Mouse (Mus musculus): ENCODE results near the gene Naga. TPM values are rescaled to one million over a fixed set of nuclear protein-coding genes. Genes with fewer than 3 reads are reported as not detected.

The Naga gene
- 19.0 and 29.2 TPM in 2 replicates for polyA plus RNA-seq (2016; fragmentation: Nextera tagmentation; extraction: Ambion mirVana)

DNA sequence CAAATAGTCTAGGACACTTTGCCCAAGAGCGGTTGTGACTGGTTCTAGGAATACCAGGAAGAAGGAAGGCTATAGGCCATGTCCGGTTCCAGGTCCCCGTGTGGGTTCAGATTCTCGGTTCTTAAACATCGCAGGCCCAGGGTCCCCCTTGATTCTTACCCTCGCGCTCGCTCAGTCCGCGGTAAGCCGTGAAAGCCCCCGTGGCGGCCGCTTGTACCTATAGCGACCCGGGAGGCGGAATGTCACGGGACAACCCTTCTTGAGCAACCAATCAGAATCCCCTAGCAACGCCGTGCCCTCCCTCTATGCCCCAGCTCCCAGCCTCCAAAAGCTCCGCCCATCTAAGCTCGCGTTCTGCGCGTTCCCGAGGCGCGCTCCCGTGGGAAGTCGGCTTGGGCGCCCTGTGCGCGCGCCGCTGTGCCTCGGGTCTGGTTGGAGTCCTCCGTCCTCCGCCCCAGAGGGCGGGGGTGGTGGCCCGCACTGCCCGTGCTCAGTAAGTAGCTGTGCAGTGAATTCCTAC, at the start of gene Naga, which contains the start of the genes Pheta2 and Smdt1:
Gene Naga (minus strand): TSS at position 333 of the 520 bp plus-strand sequence.
Gene Pheta2 (plus strand): TSS at position 350 of the 520 bp plus-strand sequence.
Gene Smdt1 (plus strand): TSS at position 367 of the 520 bp plus-strand sequence.
- WGBS: under 1% methylated on average over 41 of the region's 41 CpGs
- H3K36me3 ChIP-seq: peaks cover 29% of the 10 kb centered on the region
- peaks cover 54% of the 10 kb centered on the region for H3K4me1 ChIP-seq
- DNase-seq (ENCODE audit: low spot score): peak; percentile 99
- peak within 1 kb of the TSS; percentile 85 for H3K27ac ChIP-seq
- peaks cover 26% of the 10 kb centered on the region for H3K27me3 ChIP-seq (ENCODE audit: low read depth, poor library complexity, severe bottlenecking)
- H3K9me3 ChIP-seq (replicated peaks): no peaks in the 10 kb centered on the region
- H3K4me3 ChIP-seq: peak within 1 kb of the TSS; percentile 67

DNA sequence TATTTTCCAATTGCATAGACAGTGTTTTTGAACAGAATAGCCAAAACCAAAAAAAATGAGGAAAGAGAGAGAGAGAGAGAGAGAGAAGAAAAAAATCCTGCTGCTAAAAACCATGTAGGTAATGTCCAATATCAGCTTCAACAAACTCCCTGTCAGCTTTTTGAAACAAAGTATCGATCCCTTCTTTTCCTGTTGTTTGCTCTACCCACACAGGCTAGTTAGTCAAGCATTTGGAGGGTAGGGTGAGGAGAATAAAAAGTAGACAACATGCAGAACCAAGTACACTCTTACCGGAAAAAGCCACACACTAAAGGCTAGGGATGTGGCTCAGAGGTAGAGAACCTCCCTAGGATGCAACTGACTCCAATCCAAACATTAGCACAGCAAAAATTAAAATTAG, 47.0 kb upstream of the Naga start:
- Histone ChIP-seq H3K4me3 (no peak overlapping the region), H3K9me3 (replicated peaks) (no peaks in the 10 kb centered on the region), H3K4me1 (peaks cover 3% of the 10 kb centered on the region; the same call in 1 of the 2 replicates), H3K36me3 (no peaks in the 10 kb centered on the region), H3K27ac (no peak overlapping the region), H3K27me3 (ENCODE audit: low read depth, poor library complexity, severe bottlenecking) (no peaks in the 10 kb centered on the region)
- DNase-seq (ENCODE audit: low spot score): no peak
- 94% methylated on average over 2 of the region's 2 CpGs for whole genome bisulfite sequencing

DNA sequence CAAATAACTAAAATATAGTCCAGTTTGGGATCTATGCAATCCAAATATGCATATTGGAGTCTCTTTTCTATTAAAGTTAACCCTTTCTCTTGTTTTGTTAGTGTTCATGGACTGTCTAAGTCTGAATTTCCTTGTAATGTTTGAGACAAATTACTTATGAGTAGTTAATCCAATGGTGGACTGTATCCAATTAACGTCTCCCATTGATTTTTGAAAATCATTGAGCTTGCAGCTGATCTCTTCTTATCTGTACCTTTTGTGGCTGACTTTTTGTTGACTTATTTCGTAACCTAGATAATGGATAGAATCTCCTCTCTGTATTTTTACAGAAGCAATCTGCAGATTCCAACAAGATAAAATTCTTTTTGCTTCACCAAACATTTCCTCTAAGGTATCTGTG, 43.7 kb upstream of the Naga start:
- Histone ChIP-seq H3K9me3 (replicated peaks) (no peaks in the 10 kb centered on the region), H3K36me3 (no peaks in the 10 kb centered on the region), H3K4me3 (no peak overlapping the region), H3K27ac (no peak overlapping the region), H3K4me1 (peaks cover 19% of the 10 kb centered on the region), H3K27me3 (ENCODE audit: low read depth, poor library complexity, severe bottlenecking) (peaks cover 13% of the 10 kb centered on the region)
- WGBS: 91% methylated on average over 2 of the region's 2 CpGs
- no peak for DNase-seq (ENCODE audit: low spot score)

DNA sequence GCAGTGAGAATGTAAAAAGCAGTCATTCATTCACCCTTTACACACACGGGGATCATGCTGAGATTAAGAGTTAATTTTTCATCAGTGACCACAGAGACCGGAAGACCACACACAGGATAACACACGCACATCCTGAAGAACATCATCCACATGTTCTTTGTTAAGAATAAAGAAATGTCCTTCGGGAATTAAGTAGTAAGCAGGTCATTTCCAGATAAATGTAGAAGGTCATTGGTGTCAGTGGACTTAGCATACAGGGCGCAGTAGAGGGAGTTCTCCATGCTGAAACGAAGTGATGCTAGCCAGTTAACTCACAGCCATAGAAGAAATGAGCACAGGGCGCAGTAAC, 42.0 kb upstream of the Naga start:
- Histone ChIP-seq H3K4me3 (peak overlapping the region; percentile 52), H3K27ac (no peak overlapping the region), H3K27me3 (ENCODE audit: low read depth, poor library complexity, severe bottlenecking) (peaks cover 13% of the 10 kb centered on the region), H3K9me3 (replicated peaks) (no peaks in the 10 kb centered on the region), H3K36me3 (no peaks in the 10 kb centered on the region), H3K4me1 (peaks cover 25% of the 10 kb centered on the region)
- no peak for DNase-seq (ENCODE audit: low spot score)
- WGBS: 41% methylated on average over 7 of the region's 7 CpGs

DNA sequence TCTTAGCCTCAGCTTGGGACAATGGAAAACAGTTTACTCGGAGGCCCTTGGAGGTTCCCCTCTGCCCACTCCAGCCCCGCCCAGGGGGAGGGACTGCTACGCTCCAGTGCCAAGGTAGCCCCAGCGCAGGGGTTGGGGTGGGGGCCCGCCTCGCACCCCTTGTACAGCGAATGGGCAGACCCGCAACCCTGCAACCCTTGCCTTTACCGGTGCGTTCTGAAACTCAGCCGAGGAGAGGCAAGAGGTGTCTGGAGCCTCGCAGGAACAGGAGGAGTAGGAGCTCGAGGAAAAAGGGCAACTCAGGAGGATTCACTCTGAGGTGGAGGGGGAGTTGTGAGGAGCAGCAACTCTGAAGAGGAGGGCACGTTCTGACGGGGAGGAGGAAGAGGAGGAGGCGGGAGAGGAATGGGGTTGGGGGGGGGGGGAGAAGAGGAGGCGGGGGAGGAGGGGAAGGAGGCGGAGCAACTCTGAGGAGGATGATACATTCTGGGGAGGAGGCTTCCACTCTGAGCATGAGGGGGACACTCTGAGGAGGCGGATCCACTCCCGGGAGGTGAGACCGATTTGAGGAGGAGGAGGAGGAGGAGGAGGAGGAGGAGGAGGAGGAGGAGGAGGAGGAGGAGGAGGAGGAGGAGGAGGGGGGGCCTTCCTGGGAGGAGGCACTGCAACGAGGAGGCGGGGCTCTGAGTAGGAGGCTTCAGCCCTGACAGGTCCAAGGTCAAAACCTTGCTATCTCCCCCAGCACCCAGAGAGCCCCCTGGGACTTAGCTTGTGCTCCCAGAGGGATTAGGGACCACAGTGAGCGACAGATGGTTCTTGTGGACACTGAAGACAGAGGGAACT, 41.4 kb upstream of the Naga start, which contains the start of gene Cyp2d22:
Gene Cyp2d22 (minus strand): TSS at position 390 of the 843 bp plus-strand sequence.
- Histone ChIP-seq H3K4me3 (peak within 1 kb of the TSS; percentile 52), H3K36me3 (no peaks in the 10 kb centered on the region), H3K27me3 (ENCODE audit: low read depth, poor library complexity, severe bottlenecking) (peaks cover 13% of the 10 kb centered on the region), H3K4me1 (peaks cover 25% of the 10 kb centered on the region), H3K27ac (peak within 1 kb of the TSS; percentile 58), H3K9me3 (replicated peaks) (no peaks in the 10 kb centered on the region)
- WGBS: 3% methylated on average over 18 of the region's 24 CpGs
- peak; percentile 62 for DNase-seq (ENCODE audit: low spot score)

DNA sequence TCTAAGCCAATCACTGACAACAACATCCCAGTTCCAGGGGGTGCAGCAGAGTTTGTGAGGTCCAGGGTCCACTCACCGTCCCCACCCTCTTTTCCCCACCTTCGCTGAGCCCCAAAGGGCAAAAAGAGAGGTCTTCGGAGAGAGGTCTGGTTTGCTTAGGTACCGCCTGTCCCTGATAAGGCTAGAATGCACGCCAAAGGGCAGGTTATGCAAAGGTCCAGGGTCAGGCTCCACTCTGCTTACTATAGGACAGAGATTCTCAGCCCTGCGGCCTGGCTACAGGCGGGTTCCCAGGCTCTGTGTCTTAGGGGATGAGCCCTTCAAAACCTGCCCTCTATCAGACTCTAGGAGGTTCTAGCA, 40.8 kb upstream of the Naga start:
- no peak for DNase-seq (ENCODE audit: low spot score)
- Histone ChIP-seq H3K27me3 (ENCODE audit: low read depth, poor library complexity, severe bottlenecking) (peaks cover 13% of the 10 kb centered on the region), H3K27ac (peak overlapping the region; percentile 58), H3K4me1 (peaks cover 25% of the 10 kb centered on the region), H3K4me3 (peak overlapping the region; percentile 52), H3K9me3 (replicated peaks) (no peaks in the 10 kb centered on the region), H3K36me3 (no peaks in the 10 kb centered on the region)
- 13% methylated on average over 7 of the region's 7 CpGs for WGBS

DNA sequence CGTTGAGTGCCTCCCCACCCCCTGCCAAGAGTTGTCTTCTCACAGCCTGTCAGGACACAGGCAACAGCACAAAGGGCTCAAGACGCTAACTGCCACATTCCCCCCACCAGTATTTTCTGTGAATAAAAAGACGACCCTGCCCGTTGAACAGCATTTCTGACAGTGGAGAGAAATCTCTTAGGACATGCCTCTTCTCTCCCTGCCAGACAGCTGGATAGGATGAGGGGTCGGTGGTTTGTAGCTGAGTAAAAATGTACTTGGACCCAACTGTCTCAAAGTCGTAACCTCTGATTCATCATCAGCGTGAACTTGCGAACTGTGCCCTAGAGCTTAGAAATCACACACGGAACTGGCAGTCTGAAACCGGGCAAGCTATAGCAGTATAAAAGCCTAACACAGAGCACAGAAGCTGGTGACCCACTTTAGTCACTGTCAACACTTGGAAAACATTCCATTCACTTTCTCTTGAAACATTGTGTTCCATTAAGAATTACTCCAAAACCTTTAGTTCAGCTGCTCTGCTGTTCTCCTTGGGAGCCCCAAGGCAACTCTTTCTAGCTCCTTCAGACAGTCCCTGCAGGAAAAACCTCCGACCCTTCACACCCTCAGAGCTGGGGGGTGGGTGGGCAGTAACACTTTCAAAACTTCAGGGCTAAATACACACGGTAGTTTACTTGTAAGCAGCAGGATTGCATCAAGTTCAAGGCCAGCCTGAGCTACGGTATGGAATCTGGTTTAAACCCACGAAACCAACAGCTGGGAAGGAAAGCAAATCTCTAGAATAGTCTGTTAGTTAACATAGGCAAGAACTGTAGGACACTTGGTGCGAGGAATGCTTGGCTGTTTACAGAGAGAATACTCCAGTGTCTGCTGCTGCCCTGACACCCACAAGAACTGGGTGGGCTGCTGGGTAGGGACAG, 39.8 kb upstream of the Naga start:
- H3K4me1 ChIP-seq: peaks cover 25% of the 10 kb centered on the region
- no peak overlapping the region for H3K27ac ChIP-seq
- WGBS: 57% methylated on average over 15 of the region's 15 CpGs

DNA sequence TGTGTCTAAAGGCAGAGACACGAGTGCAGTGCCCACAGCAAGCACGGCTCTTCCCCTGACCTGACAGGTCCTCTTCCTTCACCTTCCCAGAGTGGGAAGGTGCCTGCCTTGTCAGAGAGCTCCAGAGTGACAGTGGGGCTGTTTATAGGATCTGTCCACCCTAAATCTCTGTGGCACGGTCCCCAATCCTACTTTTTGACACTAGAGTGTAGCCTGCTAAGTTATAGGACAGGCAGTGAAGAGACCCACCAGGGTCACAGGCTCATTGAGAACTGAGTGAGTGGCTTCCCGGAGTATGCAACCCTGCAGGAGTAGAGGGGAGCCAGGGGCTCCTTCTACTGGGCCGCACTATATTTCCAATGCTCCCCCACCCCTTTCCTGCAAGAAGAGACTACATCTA, 39.0 kb upstream of the Naga start:
- DNase-seq (ENCODE audit: low spot score): no peak
- 82% methylated on average over 5 of the region's 5 CpGs for WGBS
- Histone ChIP-seq H3K27me3 (ENCODE audit: low read depth, poor library complexity, severe bottlenecking) (peaks cover 13% of the 10 kb centered on the region), H3K27ac (no peak overlapping the region), H3K4me3 (no peak overlapping the region), H3K4me1 (peaks cover 25% of the 10 kb centered on the region), H3K36me3 (no peaks in the 10 kb centered on the region), H3K9me3 (replicated peaks) (no peaks in the 10 kb centered on the region)

More for the DNA sequence above, 39.8 kb upstream of the Naga start:
- Histone ChIP-seq H3K27me3 (ENCODE audit: low read depth, poor library complexity, severe bottlenecking) (peaks cover 13% of the 10 kb centered on the region), H3K36me3 (no peaks in the 10 kb centered on the region), H3K9me3 (replicated peaks) (no peaks in the 10 kb centered on the region), H3K4me3 (no peak overlapping the region)
- no peak for DNase-seq (ENCODE audit: low spot score)

DNA sequence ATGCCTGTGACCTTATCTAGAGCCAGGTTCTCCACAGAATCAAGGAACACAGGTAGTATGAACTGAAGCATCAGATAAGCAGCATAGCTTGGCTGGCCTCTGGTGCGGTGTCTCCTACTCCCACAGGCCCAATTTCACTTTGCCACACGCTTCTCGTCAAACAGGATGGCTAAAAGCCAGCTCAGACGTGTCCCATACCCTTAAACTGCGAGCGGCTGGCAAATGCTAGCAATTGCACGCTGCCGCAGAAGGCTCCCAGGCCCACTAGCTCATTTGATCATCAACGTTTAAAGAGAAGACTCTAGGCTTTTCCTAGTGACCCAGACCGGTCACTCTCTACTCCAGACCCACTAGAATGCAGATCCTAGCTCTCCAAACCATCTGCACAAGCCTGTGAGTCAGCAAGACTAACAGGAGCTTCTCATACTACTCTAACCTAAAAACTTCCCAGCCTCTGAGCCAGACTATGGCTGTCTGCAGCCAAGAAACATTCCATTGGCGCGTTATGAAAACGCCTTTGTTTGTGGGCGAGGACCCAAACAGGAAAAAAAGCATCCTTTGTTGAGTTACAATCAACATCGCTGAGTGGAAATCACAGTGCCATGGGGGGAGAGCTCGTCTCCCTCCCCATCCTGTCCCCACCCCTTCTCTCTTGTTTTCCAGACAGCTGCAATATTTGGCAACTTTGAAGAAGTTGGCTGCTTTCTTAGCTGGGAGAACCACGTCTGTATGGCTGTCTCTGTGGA, 37.8 kb upstream of the Naga start:
- Histone ChIP-seq H3K27me3 (ENCODE audit: low read depth, poor library complexity, severe bottlenecking) (peaks cover 13% of the 10 kb centered on the region), H3K27ac (no peak overlapping the region), H3K9me3 (replicated peaks) (no peaks in the 10 kb centered on the region), H3K36me3 (no peaks in the 10 kb centered on the region), H3K4me1 (peaks cover 25% of the 10 kb centered on the region), H3K4me3 (no peak overlapping the region)
- WGBS: 84% methylated on average over 17 of the region's 17 CpGs
- no peak for DNase-seq (ENCODE audit: low spot score)

DNA sequence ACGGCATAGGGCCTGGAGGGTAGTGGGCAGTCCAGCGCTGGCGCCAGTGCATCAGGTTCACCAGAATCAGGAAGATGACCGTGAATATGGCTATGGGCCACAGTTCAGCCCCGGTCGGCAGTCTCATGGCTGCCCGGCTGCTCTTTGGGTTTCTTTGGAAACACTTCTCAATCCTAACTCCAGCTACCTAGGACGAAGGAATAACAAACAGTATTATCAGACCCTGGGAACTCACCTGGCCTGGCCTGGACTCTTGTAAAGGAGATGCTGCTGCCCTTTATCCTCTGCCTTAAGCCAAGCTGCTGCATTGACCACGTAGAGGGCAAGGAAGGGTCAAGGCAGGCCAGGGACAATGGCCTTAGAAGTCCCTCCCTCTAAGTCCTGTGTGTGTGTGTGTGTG, 37.1 kb upstream of the Naga start:
- 94% methylated on average over 9 of the region's 9 CpGs for WGBS
- H3K27ac ChIP-seq: no peak overlapping the region
- H3K9me3 ChIP-seq (replicated peaks): no peaks in the 10 kb centered on the region
- no peak for DNase-seq (ENCODE audit: low spot score)
- no peaks in the 10 kb centered on the region for H3K36me3 ChIP-seq
- peaks cover 13% of the 10 kb centered on the region for H3K27me3 ChIP-seq (ENCODE audit: low read depth, poor library complexity, severe bottlenecking)
- peaks cover 23% of the 10 kb centered on the region for H3K4me1 ChIP-seq
- no peak overlapping the region for H3K4me3 ChIP-seq

DNA sequence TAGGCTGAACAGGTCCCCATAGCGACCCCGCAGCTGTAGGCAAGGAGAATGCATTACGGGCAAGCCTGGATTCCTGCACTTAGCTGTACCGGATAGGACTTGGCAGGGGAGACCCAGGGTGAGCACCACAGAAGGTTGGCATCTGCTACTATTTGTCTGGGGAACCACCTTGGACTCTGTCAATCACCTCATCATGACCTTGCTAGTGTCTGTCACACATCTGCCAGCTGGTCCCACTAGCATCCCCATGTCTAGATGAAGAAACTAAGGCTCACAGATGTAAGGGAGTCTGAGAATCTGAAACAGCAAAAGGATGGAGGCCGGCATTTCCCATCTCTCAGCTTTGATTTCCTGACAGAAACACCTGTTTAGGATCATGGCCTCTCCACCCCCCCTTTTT, 35.7 kb upstream of the Naga start:
- DNase-seq (ENCODE audit: low spot score): no peak

DNA sequence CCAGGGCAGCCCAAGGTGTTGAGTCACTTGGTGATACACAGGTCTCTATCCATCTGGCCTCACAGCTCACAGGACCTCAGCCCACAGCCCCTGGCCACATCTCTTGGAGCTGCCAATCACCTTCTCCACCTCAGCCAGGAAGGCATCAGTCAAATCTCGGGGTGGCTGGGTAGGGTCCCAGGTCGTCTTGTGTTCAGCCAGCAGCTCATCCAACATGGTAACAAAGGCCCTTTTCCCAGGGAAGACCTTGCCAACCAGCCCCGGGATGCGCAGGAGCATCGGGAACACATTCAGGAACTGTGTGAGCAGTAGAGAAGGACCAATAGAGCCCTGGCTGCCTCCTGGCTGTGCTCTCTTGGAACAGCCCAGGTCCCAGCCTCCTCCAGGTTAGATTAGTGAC, 34.3 kb upstream of the Naga start:
- H3K4me3 ChIP-seq: no peak overlapping the region
- no peak overlapping the region for H3K27ac ChIP-seq
- H3K36me3 ChIP-seq: no peaks in the 10 kb centered on the region
- peaks cover 5% of the 10 kb centered on the region; the same call in 1 of the 2 replicates for H3K27me3 ChIP-seq (ENCODE audit: low read depth, poor library complexity, severe bottlenecking)
- H3K9me3 ChIP-seq (replicated peaks): no peaks in the 10 kb centered on the region
- 0 out of 2 replicates have a peak, but pooled peaks cover 6% of the 10 kb centered on the region for H3K4me1 ChIP-seq
- no peak for DNase-seq (ENCODE audit: low spot score)
- 86% methylated on average over 5 of the region's 5 CpGs for WGBS

More for the DNA sequence above, 35.7 kb upstream of the Naga start:
- Histone ChIP-seq H3K9me3 (replicated peaks) (no peaks in the 10 kb centered on the region), H3K4me1 (peaks cover 9% of the 10 kb centered on the region), H3K27me3 (ENCODE audit: low read depth, poor library complexity, severe bottlenecking) (peaks cover 11% of the 10 kb centered on the region), H3K27ac (no peak overlapping the region), H3K36me3 (no peaks in the 10 kb centered on the region), H3K4me3 (no peak overlapping the region)
- WGBS: 87% methylated on average over 5 of the region's 5 CpGs

Measured in limb, embryonic 10.5 days (tissue).